Mouse (Mus musculus): ENCODE measurements at regions not wholly inside any gene's neighbourhood (a gene's known extent, or its start where the extent isn't known, plus 50 kb on each side); places are given as distances from the start of the nearest gene placed in this dataset.
"Not testable (repeated sequence)": the region's sequence is repeated elsewhere in the genome, so short reads cannot be mapped to it uniquely, and the experiment has no call there.

GRCm38 (mm10) chr7:59797212-59797611 is 207.6 kb downstream of the Snurf start:
- DNase-seq (ENCODE audit: low spot score) = peak; percentile 37
- not testable (repeated sequence) for H3K4me2 ChIP-seq (ENCODE audit: low read depth, low read length, severe bottlenecking); H3K36me3 ChIP-seq (ENCODE audit: control insufficient read depth, insufficient read depth, low read length); H3K9me3 ChIP-seq (ENCODE audit: control insufficient read depth, low read length); H3K4me1 ChIP-seq (replicated peaks; ENCODE audit: control insufficient read depth, insufficient read depth, low read length); H3K9ac ChIP-seq (ENCODE audit: low read length); ATAC-seq (replicated peaks; ENCODE audit: low FRiP score); H3K4me3 ChIP-seq (ENCODE audit: low read depth, low read length); H3K27ac ChIP-seq (ENCODE audit: low read depth, low read length); H3K27me3 ChIP-seq (ENCODE audit: control insufficient read depth, insufficient read depth, low read length)
- WGBS = 77% methylated on average over 4 of the region's 4 CpGs

- not testable (repeated sequence) for H3K27me3 ChIP-seq (ENCODE audit: control insufficient read depth, insufficient read depth, low read length); H3K9me3 ChIP-seq (ENCODE audit: control insufficient read depth, low read length); H3K36me3 ChIP-seq (ENCODE audit: control insufficient read depth, insufficient read depth, low read length); ATAC-seq (replicated peaks; ENCODE audit: low FRiP score); H3K9ac ChIP-seq (ENCODE audit: low read length); DNase-seq (ENCODE audit: low spot score); H3K4me1 ChIP-seq (replicated peaks; ENCODE audit: control insufficient read depth, insufficient read depth, low read length); H3K4me2 ChIP-seq (ENCODE audit: low read depth, low read length, severe bottlenecking); H3K27ac ChIP-seq (ENCODE audit: low read depth, low read length); H3K4me3 ChIP-seq (ENCODE audit: low read depth, low read length)
- WGBS = 71% methylated on average over 1 of the region's 1 CpGs
These were observed 235.1 kb downstream of the Snurf start for GRCm38 (mm10) chr7:59769749-59770148.

GRCm38 (mm10) chr7:59768641-59769040 is 236.2 kb downstream of the Snurf start:
- H3K4me3 ChIP-seq (ENCODE audit: low read depth, low read length); H3K4me2 ChIP-seq (ENCODE audit: low read depth, low read length, severe bottlenecking); ATAC-seq (replicated peaks; ENCODE audit: low FRiP score); H3K36me3 ChIP-seq (ENCODE audit: control insufficient read depth, insufficient read depth, low read length); H3K9ac ChIP-seq (ENCODE audit: low read length); H3K27me3 ChIP-seq (ENCODE audit: control insufficient read depth, insufficient read depth, low read length); DNase-seq (ENCODE audit: low spot score); H3K9me3 ChIP-seq (ENCODE audit: control insufficient read depth, low read length); H3K27ac ChIP-seq (ENCODE audit: low read depth, low read length); H3K4me1 ChIP-seq (replicated peaks; ENCODE audit: control insufficient read depth, insufficient read depth, low read length): not testable (repeated sequence)
- WGBS = 77% methylated on average over 2 of the region's 4 CpGs

- H3K4me3 ChIP-seq (ENCODE audit: low read depth, low read length); H3K4me1 ChIP-seq (replicated peaks; ENCODE audit: control insufficient read depth, insufficient read depth, low read length); H3K27ac ChIP-seq (ENCODE audit: low read depth, low read length); H3K27me3 ChIP-seq (ENCODE audit: control insufficient read depth, insufficient read depth, low read length); H3K9me3 ChIP-seq (ENCODE audit: control insufficient read depth, low read length); H3K36me3 ChIP-seq (ENCODE audit: control insufficient read depth, insufficient read depth, low read length); H3K4me2 ChIP-seq (ENCODE audit: low read depth, low read length, severe bottlenecking); ATAC-seq (replicated peaks; ENCODE audit: low FRiP score); DNase-seq (ENCODE audit: low spot score); H3K9ac ChIP-seq (ENCODE audit: low read length): not testable (repeated sequence)
- WGBS = 78% methylated on average over 1 of the region's 1 CpGs
These were observed 237.5 kb downstream of the Snurf start for GRCm38 (mm10) chr7:59767325-59767724.

All from forebrain, embryonic 11.5 days (tissue).